Mouse (Mus musculus): ENCODE measurements around the gene Ablim2. TPM values are rescaled to one million over a fixed set of nuclear protein-coding genes. Genes with fewer than 3 reads are reported as not detected.

The Ablim2 gene
- polyA plus RNA-seq (2012; rRNA removed) (0.10 and 0.16 TPM in 2 replicates), polyA plus RNA-seq (2014; fragmentation: Nextera tagmentation; extraction: Ambion mirVana) (0.13 TPM in 1 of 2 replicates, not detected in the other)

- peak within 1 kb of the TSS; percentile 82 for H3K4me2 ChIP-seq (ENCODE audit: low read depth)
- ATAC-seq (ENCODE audit: insufficient read depth) (peak; percentile 87), DNase-seq (ENCODE audit: low read depth in 3 of 3, low spot score in 3 of 3) (peak; percentile 52 to 63 (median 60))
- peak within 1 kb of the TSS; percentile 49 to 51 for H3K4me3 ChIP-seq (ENCODE audit: insufficient read depth in 1 of 2, low read depth in 2 of 2, low read length in 2 of 2)
- H3K9me3 ChIP-seq (ENCODE audit: control insufficient read depth, low read length), result no peaks in the 10 kb centered on the region
- H3K27me3 ChIP-seq (ENCODE audit: control insufficient read depth, insufficient read depth, low read length), result peaks cover 17% of the 10 kb centered on the region
- under 1% methylated on average over 23 of the region's 35 CpGs for WGBS (ENCODE audit: insufficient replicate concordance)
- H3K4me1 ChIP-seq (replicated peaks; ENCODE audit: control insufficient read depth in 2 of 2, insufficient read depth in 2 of 2, low read length in 1 of 2), result no peaks in the 10 kb centered on the region
- no peak within 1 kb of the TSS for H3K9ac ChIP-seq (replicated peaks)
- no peak for TF ChIP-seq EP300 (IDR thresholded peaks at IDR 0.05; ENCODE audit: low read depth)
- TF ChIP-seq CTCF (IDR thresholded peaks at IDR 0.05; ENCODE audit: low read depth), result no peak; the same call in 1 of the 2 replicates
- no peaks in the 10 kb centered on the region for H3K36me3 ChIP-seq (replicated peaks; ENCODE audit: control insufficient read depth, insufficient read depth, low read depth)
- H3K27ac ChIP-seq, result no peak within 1 kb of the TSS
Observed at GRCm38 (mm10) chr5:35757639-35758001, at the start of gene Ablim2. Gene Ablim2, plus strand, starts transcription at chr5:35757880.

GRCm38 (mm10) chr5:35710481-35710880, 47.2 kb upstream of the Ablim2 start:
- Histone ChIP-seq H3K9ac (replicated peaks) (no peak overlapping the region), H3K36me3 (replicated peaks; ENCODE audit: control insufficient read depth, insufficient read depth, low read depth) (no peaks in the 10 kb centered on the region), H3K9me3 (ENCODE audit: control insufficient read depth, low read length) (no peaks in the 10 kb centered on the region), H3K4me3 (ENCODE audit: insufficient read depth in 1 of 2, low read depth in 2 of 2, low read length in 2 of 2) (no peak overlapping the region), H3K27me3 (ENCODE audit: control insufficient read depth, insufficient read depth, low read length) (no peaks in the 10 kb centered on the region), H3K27ac (no peak overlapping the region), H3K4me2 (ENCODE audit: low read depth) (no peak overlapping the region), H3K4me1 (replicated peaks; ENCODE audit: control insufficient read depth in 2 of 2, insufficient read depth in 2 of 2, low read length in 1 of 2) (no peaks in the 10 kb centered on the region)
- WGBS (ENCODE audit: insufficient replicate concordance), result 38% methylated on average over 3 of the region's 3 CpGs
- TF ChIP-seq CTCF (IDR thresholded peaks at IDR 0.05; ENCODE audit: low read depth), result no peak
- DNase-seq (ENCODE audit: low read depth in 3 of 3, low spot score in 3 of 3) (no peak), ATAC-seq (ENCODE audit: insufficient read depth) (no peak)

- Histone ChIP-seq H3K27me3 (ENCODE audit: control insufficient read depth, insufficient read depth, low read length) (no peaks in the 10 kb centered on the region), H3K36me3 (replicated peaks; ENCODE audit: control insufficient read depth, insufficient read depth, low read depth) (no peaks in the 10 kb centered on the region), H3K4me3 (ENCODE audit: insufficient read depth in 1 of 2, low read depth in 2 of 2, low read length in 2 of 2) (no peak overlapping the region), H3K4me1 (replicated peaks; ENCODE audit: control insufficient read depth in 2 of 2, insufficient read depth in 2 of 2, low read length in 1 of 2) (no peaks in the 10 kb centered on the region), H3K4me2 (ENCODE audit: low read depth) (no peak overlapping the region), H3K9ac (replicated peaks) (no peak overlapping the region), H3K9me3 (ENCODE audit: control insufficient read depth, low read length) (no peaks in the 10 kb centered on the region), H3K27ac (no peak overlapping the region)
- TF ChIP-seq EP300 (IDR thresholded peaks at IDR 0.05; ENCODE audit: low read depth), result no peak
- no peak for TF ChIP-seq CTCF (IDR thresholded peaks at IDR 0.05; ENCODE audit: low read depth)
- WGBS (ENCODE audit: insufficient replicate concordance), result 46% methylated on average over 3 of the region's 3 CpGs
- ATAC-seq (ENCODE audit: insufficient read depth) (no peak), DNase-seq (ENCODE audit: low read depth in 3 of 3, low spot score in 3 of 3) (no peak)
Observed at GRCm38 (mm10) chr5:35710931-35711330, 46.7 kb upstream of the Ablim2 start.

- TF ChIP-seq EP300 (IDR thresholded peaks at IDR 0.05; ENCODE audit: low read depth) (no peak), CTCF (IDR thresholded peaks at IDR 0.05; ENCODE audit: low read depth) (no peak)
- DNase-seq (ENCODE audit: low read depth in 3 of 3, low spot score in 3 of 3) (no peak), ATAC-seq (ENCODE audit: insufficient read depth) (no peak)
- no peaks in the 10 kb centered on the region for H3K9me3 ChIP-seq (ENCODE audit: control insufficient read depth, low read length)
- no peak overlapping the region for H3K27ac ChIP-seq
- 58% methylated on average over 5 of the region's 5 CpGs for WGBS (ENCODE audit: insufficient replicate concordance)
- no peaks in the 10 kb centered on the region for H3K27me3 ChIP-seq (ENCODE audit: control insufficient read depth, insufficient read depth, low read length)
- H3K4me2 ChIP-seq (ENCODE audit: low read depth), result no peak overlapping the region
- no peak overlapping the region for H3K9ac ChIP-seq (replicated peaks)
- no peaks in the 10 kb centered on the region for H3K4me1 ChIP-seq (replicated peaks; ENCODE audit: control insufficient read depth in 2 of 2, insufficient read depth in 2 of 2, low read length in 1 of 2)
- no peaks in the 10 kb centered on the region for H3K36me3 ChIP-seq (replicated peaks; ENCODE audit: control insufficient read depth, insufficient read depth, low read depth)
- no peak overlapping the region for H3K4me3 ChIP-seq (ENCODE audit: insufficient read depth in 1 of 2, low read depth in 2 of 2, low read length in 2 of 2)
Observed at GRCm38 (mm10) chr5:35712517-35712916, 45.2 kb upstream of the Ablim2 start.

GRCm38 (mm10) chr5:35713649-35714354, 43.9 kb upstream of the Ablim2 start:
- Histone ChIP-seq H3K4me2 (ENCODE audit: low read depth) (no peak overlapping the region), H3K9ac (replicated peaks) (no peak overlapping the region), H3K27me3 (ENCODE audit: control insufficient read depth, insufficient read depth, low read length) (no peaks in the 10 kb centered on the region), H3K4me1 (replicated peaks; ENCODE audit: control insufficient read depth in 2 of 2, insufficient read depth in 2 of 2, low read length in 1 of 2) (no peaks in the 10 kb centered on the region), H3K4me3 (ENCODE audit: insufficient read depth in 1 of 2, low read depth in 2 of 2, low read length in 2 of 2) (no peak overlapping the region), H3K36me3 (replicated peaks; ENCODE audit: control insufficient read depth, insufficient read depth, low read depth) (no peaks in the 10 kb centered on the region), H3K27ac (no peak overlapping the region), H3K9me3 (ENCODE audit: control insufficient read depth, low read length) (no peaks in the 10 kb centered on the region)
- TF ChIP-seq CTCF (IDR thresholded peaks at IDR 0.05; ENCODE audit: low read depth) (peak; percentile 81), EP300 (IDR thresholded peaks at IDR 0.05; ENCODE audit: low read depth) (no peak)
- WGBS (ENCODE audit: insufficient replicate concordance), result 54% methylated on average over 13 of the region's 13 CpGs
- peak; percentile 35; the same call in 1 of the 2 replicates for ATAC-seq (ENCODE audit: insufficient read depth)
- peak in 1 of 3 experiments; percentile 14 for DNase-seq (ENCODE audit: low read depth in 3 of 3, low spot score in 3 of 3)

All from liver, embryonic 14.5 days (tissue).